Mouse (Mus musculus): ENCODE measurements around the gene Mblac1. TPM values are rescaled to one million over a fixed set of nuclear protein-coding genes. Genes with fewer than 3 reads are reported as not detected.
A peak's percentile ranks its signal among the peaks of the same experiment; 100 is the strongest.

Mblac1 gene
- polyA plus RNA-seq, 1 experiment from 2014 or later: 6.1 TPM

- Histone ChIP-seq H3K9ac (ENCODE audit: low read length) (no peak overlapping the region), H3K27me3 (ENCODE audit: control insufficient read depth, insufficient read depth, low read length) (no peaks in the 10 kb centered on the region), H3K36me3 (ENCODE audit: control insufficient read depth, insufficient read depth, low read length) (no peaks in the 10 kb centered on the region), H3K4me2 (ENCODE audit: low read length) (no peak overlapping the region), H3K4me1 (ENCODE audit: control insufficient read depth in 2 of 2, insufficient read depth in 2 of 2, low read length in 2 of 2) (no peaks in the 10 kb centered on the region), H3K4me3 (ENCODE audit: control insufficient read depth in 1 of 2, insufficient read depth in 1 of 2, low read depth in 1 of 2, low read length in 2 of 2) (no peak overlapping the region), H3K27ac (replicated peaks in 1 of 2; ENCODE audit: control insufficient read depth in 1 of 2, insufficient read depth in 1 of 2, low read depth in 2 of 2, low read length in 2 of 2) (no peak overlapping the region), H3K9me3 (ENCODE audit: control insufficient read depth, low read length) (no peaks in the 10 kb centered on the region)
- 80% methylated on average over 3 of the region's 3 CpGs for WGBS
- ATAC-seq (ENCODE audit: insufficient number of reproducible peaks, insufficient read depth, low FRiP score, low read depth): no peak
These were observed 35.4 kb downstream of the Mblac1 start for GRCm38 (mm10) chr5:138229511-138229910.

- Histone ChIP-seq H3K9ac (ENCODE audit: low read length) (no peak overlapping the region), H3K36me3 (ENCODE audit: control insufficient read depth, insufficient read depth, low read length) (no peaks in the 10 kb centered on the region), H3K4me2 (ENCODE audit: low read length) (no peak overlapping the region), H3K4me1 (ENCODE audit: control insufficient read depth in 2 of 2, insufficient read depth in 2 of 2, low read length in 2 of 2) (no peaks in the 10 kb centered on the region), H3K27ac (replicated peaks in 1 of 2; ENCODE audit: control insufficient read depth in 1 of 2, insufficient read depth in 1 of 2, low read depth in 2 of 2, low read length in 2 of 2) (no peak overlapping the region), H3K4me3 (ENCODE audit: control insufficient read depth in 1 of 2, insufficient read depth in 1 of 2, low read depth in 1 of 2, low read length in 2 of 2) (no peak overlapping the region), H3K9me3 (ENCODE audit: control insufficient read depth, low read length) (no peaks in the 10 kb centered on the region), H3K27me3 (ENCODE audit: control insufficient read depth, insufficient read depth, low read length) (no peaks in the 10 kb centered on the region)
- ATAC-seq (ENCODE audit: insufficient number of reproducible peaks, insufficient read depth, low FRiP score, low read depth): no peak
- WGBS: 71% methylated on average over 2 of the region's 2 CpGs
These were observed 39.7 kb downstream of the Mblac1 start for GRCm38 (mm10) chr5:138233778-138234177.

GRCm38 (mm10) chr5:138234224-138234623 is 40.1 kb downstream of the Mblac1 start:
- H3K4me1 ChIP-seq (ENCODE audit: control insufficient read depth in 2 of 2, insufficient read depth in 2 of 2, low read length in 2 of 2): no peaks in the 10 kb centered on the region
- no peaks in the 10 kb centered on the region for H3K27me3 ChIP-seq (ENCODE audit: control insufficient read depth, insufficient read depth, low read length)
- no peaks in the 10 kb centered on the region for H3K36me3 ChIP-seq (ENCODE audit: control insufficient read depth, insufficient read depth, low read length)
- no peaks in the 10 kb centered on the region for H3K9me3 ChIP-seq (ENCODE audit: control insufficient read depth, low read length)
- no peak for ATAC-seq (ENCODE audit: insufficient number of reproducible peaks, insufficient read depth, low FRiP score, low read depth)
- H3K9ac ChIP-seq (ENCODE audit: low read length): no peak overlapping the region
- H3K4me2 ChIP-seq (ENCODE audit: low read length): no peak overlapping the region
- no peak overlapping the region for H3K4me3 ChIP-seq (ENCODE audit: control insufficient read depth in 1 of 2, insufficient read depth in 1 of 2, low read depth in 1 of 2, low read length in 2 of 2)
- no peak overlapping the region for H3K27ac ChIP-seq (replicated peaks in 1 of 2; ENCODE audit: control insufficient read depth in 1 of 2, insufficient read depth in 1 of 2, low read depth in 2 of 2, low read length in 2 of 2)

DNA sequence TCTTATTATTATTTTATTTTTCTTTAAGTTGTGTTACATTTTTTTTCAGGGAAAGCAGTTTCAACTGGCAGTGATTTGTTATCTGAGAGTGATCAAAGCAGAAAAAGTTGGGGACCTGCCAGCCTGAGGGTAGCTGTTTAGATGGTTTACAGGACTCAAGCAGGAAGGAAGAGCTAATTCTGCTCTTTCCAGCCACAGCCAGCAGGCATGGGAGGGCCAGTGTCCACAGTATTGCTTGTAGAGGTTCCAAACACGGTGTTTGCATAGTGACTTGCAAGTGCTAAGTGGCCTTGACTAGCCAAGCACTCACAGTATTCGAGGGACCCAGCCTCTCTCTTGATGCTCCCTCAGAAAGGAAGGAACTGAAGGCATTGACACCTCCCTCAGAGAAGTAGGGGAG is 47.4 kb downstream of the Mblac1 start:
- Histone ChIP-seq H3K4me1 (ENCODE audit: control insufficient read depth in 2 of 2, insufficient read depth in 2 of 2, low read length in 2 of 2) (no peaks in the 10 kb centered on the region), H3K4me3 (ENCODE audit: control insufficient read depth in 1 of 2, insufficient read depth in 1 of 2, low read depth in 1 of 2, low read length in 2 of 2) (no peak overlapping the region), H3K4me2 (ENCODE audit: low read length) (no peak overlapping the region), H3K27ac (replicated peaks in 1 of 2; ENCODE audit: control insufficient read depth in 1 of 2, insufficient read depth in 1 of 2, low read depth in 2 of 2, low read length in 2 of 2) (no peak overlapping the region), H3K9ac (ENCODE audit: low read length) (no peak overlapping the region), H3K9me3 (ENCODE audit: control insufficient read depth, low read length) (no peaks in the 10 kb centered on the region), H3K36me3 (ENCODE audit: control insufficient read depth, insufficient read depth, low read length) (no peaks in the 10 kb centered on the region), H3K27me3 (ENCODE audit: control insufficient read depth, insufficient read depth, low read length) (no peaks in the 10 kb centered on the region)
- WGBS: 13% methylated on average over 2 of the region's 2 CpGs
- no peak for ATAC-seq (ENCODE audit: insufficient number of reproducible peaks, insufficient read depth, low FRiP score, low read depth)

MicroRNAs encoded within 50 kb of the gene (microRNA counts, 519-probe panel; counts per million panel counts)
- 6,516 counts per million, percentile 91 among the panel's probes with 10 or more counts for microRNA mmu-miR-106b
- 6,992 counts per million, percentile 93 among the panel's probes with 10 or more counts for microRNA mmu-miR-25
- 6,297 counts per million, percentile 90 among the panel's probes with 10 or more counts for microRNA mmu-miR-93

Small RNA genes lying within 50 kb of the gene (microRNA-seq; reads per million reads assigned to microRNA genes)
- 3,860 reads per million, percentile 90 among the genes with 10 or more reads in this experiment for gene Mir106b
- gene Mir25: 526 reads per million, percentile 74 among the genes with 10 or more reads in this experiment
- 5,507 reads per million, percentile 93 among the genes with 10 or more reads in this experiment for gene Mir93

Other genes with a start within 250 kb of the Mblac1 start
- gene Gjc3, start 231.2 kb upstream of the Mblac1 start, polyA plus RNA-seq (2014; fragmentation: Nextera tagmentation; extraction: Ambion mirVana): 0.11 TPM in 1 of 2 replicates, not detected in the other
- gene Azgp1, start 212.8 kb upstream of the Mblac1 start, polyA plus RNA-seq (2014; fragmentation: Nextera tagmentation; extraction: Ambion mirVana): not detected in 2 replicates
- not detected in 2 replicates for gene Smok3a, start 173.1 kb upstream of the Mblac1 start, polyA plus RNA-seq (2014; fragmentation: Nextera tagmentation; extraction: Ambion mirVana)
- not detected in 2 replicates for gene Smok3b, start 172.9 kb upstream of the Mblac1 start, polyA plus RNA-seq (2014; fragmentation: Nextera tagmentation; extraction: Ambion mirVana)
- not detected in 2 replicates for gene Smok3c, start 141.1 kb upstream of the Mblac1 start, polyA plus RNA-seq (2014; fragmentation: Nextera tagmentation; extraction: Ambion mirVana)
- 13.3 and 13.8 TPM in 2 replicates for gene Zkscan1, start 109.2 kb upstream of the Mblac1 start, polyA plus RNA-seq (2014; fragmentation: Nextera tagmentation; extraction: Ambion mirVana)
- gene Zscan21, start 77.4 kb upstream of the Mblac1 start, polyA plus RNA-seq (2014; fragmentation: Nextera tagmentation; extraction: Ambion mirVana): 40.0 and 40.4 TPM in 2 replicates
- 10.3 and 10.4 TPM in 2 replicates for gene Zfp113, start 38.6 kb upstream of the Mblac1 start, polyA plus RNA-seq (2014; fragmentation: Nextera tagmentation; extraction: Ambion mirVana)
- gene Cops6, start 33.2 kb upstream of the Mblac1 start, polyA plus RNA-seq (2014; fragmentation: Nextera tagmentation; extraction: Ambion mirVana): 242 and 254 TPM in 2 replicates
- gene Ap4m1, start 22.3 kb upstream of the Mblac1 start, polyA plus RNA-seq (2014; fragmentation: Nextera tagmentation; extraction: Ambion mirVana): 9.4 and 9.6 TPM in 2 replicates
- gene Mcm7, start 21.9 kb upstream of the Mblac1 start, polyA plus RNA-seq (2014; fragmentation: Nextera tagmentation; extraction: Ambion mirVana): 89.0 and 102 TPM in 2 replicates
- gene Taf6, start 6.9 kb upstream of the Mblac1 start, polyA plus RNA-seq (2014; fragmentation: Nextera tagmentation; extraction: Ambion mirVana): 65.2 and 66.0 TPM in 2 replicates
- 18.5 and 22.8 TPM in 2 replicates for gene Cnpy4, start 6.8 kb upstream of the Mblac1 start, polyA plus RNA-seq (2014; fragmentation: Nextera tagmentation; extraction: Ambion mirVana)
- not detected in 2 replicates for gene Nxpe5, start 31.6 kb downstream of the Mblac1 start, polyA plus RNA-seq (2014; fragmentation: Nextera tagmentation; extraction: Ambion mirVana)
- gene Lamtor4, start 61.2 kb downstream of the Mblac1 start, polyA plus RNA-seq (2014; fragmentation: Nextera tagmentation; extraction: Ambion mirVana): 80.5 and 93.6 TPM in 2 replicates
- gene BC037034, start 69.7 kb downstream of the Mblac1 start, polyA plus RNA-seq (2014; fragmentation: Nextera tagmentation; extraction: Ambion mirVana): 2.9 and 3.3 TPM in 2 replicates
- 0.57 and 0.75 TPM in 2 replicates for gene Gal3st4, start 78.5 kb downstream of the Mblac1 start, polyA plus RNA-seq (2014; fragmentation: Nextera tagmentation; extraction: Ambion mirVana)
- 0.05 TPM in 1 of 2 replicates, not detected in the other for gene Gm43720, start 85.6 kb downstream of the Mblac1 start, polyA plus RNA-seq (2014; fragmentation: Nextera tagmentation; extraction: Ambion mirVana)
- 1.3 and 1.5 TPM in 2 replicates for gene Gpc2, start 85.7 kb downstream of the Mblac1 start, polyA plus RNA-seq (2014; fragmentation: Nextera tagmentation; extraction: Ambion mirVana)
- 2.0 and 2.1 TPM in 2 replicates for gene Stag3, start 85.9 kb downstream of the Mblac1 start, polyA plus RNA-seq (2014; fragmentation: Nextera tagmentation; extraction: Ambion mirVana)
- 0.26 TPM in 1 of 2 replicates, not detected in the other for gene Pvrig, start 147.6 kb downstream of the Mblac1 start, polyA plus RNA-seq (2014; fragmentation: Nextera tagmentation; extraction: Ambion mirVana)
- gene Zfp157, start 247.2 kb downstream of the Mblac1 start, polyA plus RNA-seq (2014; fragmentation: Nextera tagmentation; extraction: Ambion mirVana): 23.8 and 24.9 TPM in 2 replicates